ENCODE assay signal across 9 mouse cellular contexts in the genomic region with DNA sequence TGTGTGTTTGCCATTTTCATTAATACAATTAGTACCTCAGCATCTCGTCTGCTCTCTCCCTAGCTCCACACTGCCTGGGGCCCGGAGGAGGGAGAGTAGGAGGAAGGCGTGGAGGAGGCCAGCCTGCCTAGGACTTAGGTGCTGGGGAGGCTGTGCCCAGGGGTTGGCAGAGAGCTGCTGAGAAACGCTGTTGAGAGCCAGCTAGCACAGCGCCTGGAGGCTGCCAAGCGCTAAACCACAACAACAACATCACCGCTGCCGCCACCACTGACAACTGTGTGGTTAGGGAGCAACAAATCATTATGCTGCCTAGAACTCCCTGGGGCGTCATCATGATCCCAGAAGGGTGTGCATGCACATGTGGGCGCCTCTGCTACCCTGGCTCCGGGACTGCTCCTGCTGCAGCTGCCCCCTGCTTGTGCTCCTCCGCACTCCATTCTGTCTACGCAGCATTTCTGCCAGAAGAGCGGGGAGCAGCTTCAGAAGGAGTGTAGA. TPM values are rescaled to one million over a fixed set of nuclear protein-coding genes. Genes with fewer than 3 reads are reported as not detected.
DNase-seq lines count a peak whose midpoint lies in the region; ATAC-seq and TF ChIP-seq lines count a peak whose summit lies in the region.
"Had no signal": no experiment of that assay in that cellular context is flagged by ENCODE, and none has a peak within 500 bp of the region (broad histone marks: within the 10 kb centered on the region; RNA-seq: fewer than 3 reads in every experiment).

No protein-coding gene starts in this region.

- H3K4me1 ChIP-seq in embryonic facial prominence, embryonic 13.5 days, result peaks cover 12% of the 10 kb centered on the region
- H3K4me1 ChIP-seq in megakaryocyte, embryonic 14.5 days, result peaks cover 89% of the 10 kb centered on the region
- no peaks in the 10 kb centered on the region for H3K4me1 ChIP-seq in lung, adult 2 months (ENCODE audit: control insufficient read depth, insufficient read depth, low read length)

- ATAC-seq in embryonic facial prominence, embryonic 13.5 days (ENCODE audit: insufficient number of reproducible peaks, insufficient read depth, low FRiP score, low TSS enrichment, low read depth), result peak; percentile 78; the same call in 1 of the 2 replicates

- no peak for TF ChIP-seq POLR2A in lung, adult 2 months (IDR thresholded peaks at IDR 0.05; ENCODE audit: borderline replicate concordance, extremely low read depth, low read depth, low read length)

- WGBS in embryonic facial prominence, embryonic 13.5 days, result 22% methylated on average over 14 of the region's 14 CpGs
- 42% methylated on average over 14 of the region's 14 CpGs for WGBS in lung, adult 2 months

- no peak for TF ChIP-seq CTCF in lung, adult 2 months (IDR thresholded peaks at IDR 0.05; ENCODE audit: insufficient read depth, low read length)

- H3K9me3 ChIP-seq in embryonic facial prominence, embryonic 13.5 days, result no peaks in the 10 kb centered on the region
- H3K9me3 ChIP-seq in megakaryocyte, embryonic 14.5 days, result no peaks in the 10 kb centered on the region

- peak overlapping the region; percentile 51 for H3K4me2 ChIP-seq in embryonic facial prominence, embryonic 13.5 days

- H3K4me3 ChIP-seq in embryonic facial prominence, embryonic 13.5 days, result 0 out of 2 replicates have a peak overlapping the region, but pooled peaks have one; percentile 7
- H3K4me3 ChIP-seq in megakaryocyte, embryonic 14.5 days (replicated peaks), result peak overlapping the region; percentile 88
- no peak overlapping the region for H3K4me3 ChIP-seq in lung, adult 2 months (replicated peaks; ENCODE audit: extremely low read depth, low read depth, low read length)
- H3K4me3 ChIP-seq: erythroblast, embryonic 14.5 days had no signal

- H3K9ac ChIP-seq in embryonic facial prominence, embryonic 13.5 days, result peak overlapping the region; percentile 27; the same call in 1 of the 2 replicates

- no peaks in the 10 kb centered on the region for H3K36me3 ChIP-seq in embryonic facial prominence, embryonic 13.5 days
- peaks cover 61% of the 10 kb centered on the region for H3K36me3 ChIP-seq in megakaryocyte, embryonic 14.5 days (replicated peaks; ENCODE audit: low read length)

- H3K27ac ChIP-seq in embryonic facial prominence, embryonic 13.5 days, result 0 out of 2 replicates have a peak overlapping the region, but pooled peaks have one; percentile 7

- no peaks in the 10 kb centered on the region for H3K27me3 ChIP-seq in embryonic facial prominence, embryonic 13.5 days
- no peaks in the 10 kb centered on the region for H3K27me3 ChIP-seq in megakaryocyte, embryonic 14.5 days (replicated peaks)

- DNase-seq in ovary, postnatal 14 days (ENCODE audit: low spot score), result peak; percentile 26
- no peak for DNase-seq in ovary, postnatal 36 days (ENCODE audit: low spot score)
- peak; percentile 55 for DNase-seq in layer of hippocampus, adult 11-12 months (ENCODE audit: low spot score)
- peak; percentile 7 for DNase-seq in skeletal muscle tissue, adult 2 months (ENCODE audit: low read depth, low spot score)
- DNase-seq in lung, adult 2 months, result no peak
- DNase-seq in cerebellum, adult 11 months, result no peak

RNA-seq across cellular contexts. Expression of gene Siae, which starts 21.0 kb away (rescaled TPM):
- polyA plus RNA-seq in embryonic facial prominence, embryonic 13.5 days (2015; fragmentation: Nextera tagmentation; extraction: Ambion mirVana), result 9.5 and 10.0 TPM in 2 replicates
- polyA plus RNA-seq in megakaryocyte, embryonic 14.5 days (2012; ENCODE audit: insufficient read depth, low replicate concordance), result 0.40 TPM in 1 of 2 replicates, not detected in the other
- 6.2 and 9.3 TPM in 2 replicates for polyA plus RNA-seq in lung, adult 2 months (2012; rRNA removed)
- polyA plus RNA-seq: erythroblast, embryonic 14.5 days had no signal

RNA-seq across cellular contexts. Expression of gene Nrgn, which starts 23.8 kb away (rescaled TPM):
- 8.6 and 10.3 TPM in 2 replicates for polyA plus RNA-seq in embryonic facial prominence, embryonic 13.5 days (2015; fragmentation: Nextera tagmentation; extraction: Ambion mirVana)
- polyA plus RNA-seq in megakaryocyte, embryonic 14.5 days (2012; ENCODE audit: insufficient read depth, low replicate concordance), result 5,423 and 8,339 TPM in 2 replicates
- polyA plus RNA-seq in lung, adult 2 months (2012; rRNA removed), result 19.8 and 20.2 TPM in 2 replicates

RNA-seq across cellular contexts. Expression of gene Spa17, which starts 37.0 kb away (rescaled TPM):
- 6.5 and 10.2 TPM in 2 replicates for polyA plus RNA-seq in embryonic facial prominence, embryonic 13.5 days (2015; fragmentation: Nextera tagmentation; extraction: Ambion mirVana)
- polyA plus RNA-seq in megakaryocyte, embryonic 14.5 days (2012; ENCODE audit: insufficient read depth, low replicate concordance), result 1.8 TPM in 1 of 2 replicates, not detected in the other
- polyA plus RNA-seq in lung, adult 2 months (2012; rRNA removed), result 2.6 and 3.1 TPM in 2 replicates

RNA-seq across cellular contexts. Expression of gene Vsig2, which starts 37.4 kb away (rescaled TPM):
- polyA plus RNA-seq in embryonic facial prominence, embryonic 13.5 days (2015; fragmentation: Nextera tagmentation; extraction: Ambion mirVana), result 1.5 and 1.6 TPM in 2 replicates
- polyA plus RNA-seq in megakaryocyte, embryonic 14.5 days (2012; ENCODE audit: insufficient read depth, low replicate concordance), result not detected in 2 replicates
- 60.7 and 63.3 TPM in 2 replicates for polyA plus RNA-seq in lung, adult 2 months (2012; rRNA removed)
- polyA plus RNA-seq: erythroblast, embryonic 14.5 days had no signal

RNA-seq across cellular contexts. Expression of gene Esam, which starts 48.6 kb away (rescaled TPM):
- polyA plus RNA-seq in embryonic facial prominence, embryonic 13.5 days (2015; fragmentation: Nextera tagmentation; extraction: Ambion mirVana), result 39.5 and 41.7 TPM in 2 replicates
- 10.7 and 14.5 TPM in 2 replicates for polyA plus RNA-seq in megakaryocyte, embryonic 14.5 days (2012; ENCODE audit: insufficient read depth, low replicate concordance)
- 229 and 240 TPM in 2 replicates for polyA plus RNA-seq in lung, adult 2 months (2012; rRNA removed)
- polyA plus RNA-seq: erythroblast, embryonic 14.5 days had no signal

Comparison
In these comparisons a context has a peak if more than half of its experiments do, and no peak if none do; other contexts are left out.
1. DNase-seq: peak in ovary, postnatal 14 days (single experiment), layer of hippocampus, adult 11-12 months (single experiment) and skeletal muscle tissue, adult 2 months (single experiment); none in ovary, postnatal 36 days (single experiment), lung, adult 2 months (single experiment) and cerebellum, adult 11 months (single experiment).
2. RNA of gene Nrgn, which starts 23.8 kb away (polyA plus RNA-seq): 5,423 to 8,339 TPM in megakaryocyte, embryonic 14.5 days; 19.8 to 20.2 TPM in lung, adult 2 months and 8.6 to 10.3 TPM in embryonic facial prominence, embryonic 13.5 days; every median in the first group is over 100 times any median in the second.